Mouse (Mus musculus) ovary, adult 18-20 months (tissue): Measurements from ENCODE around the gene 1700088E04Rik.

Experiments used
- DNase-seq: peaks from one replicate; pipeline ENCODE4 v3.0.0; 2022; ENCODE audit warnings: low spot score, mixed read lengths

Gene 1700088E04Rik

DNA sequence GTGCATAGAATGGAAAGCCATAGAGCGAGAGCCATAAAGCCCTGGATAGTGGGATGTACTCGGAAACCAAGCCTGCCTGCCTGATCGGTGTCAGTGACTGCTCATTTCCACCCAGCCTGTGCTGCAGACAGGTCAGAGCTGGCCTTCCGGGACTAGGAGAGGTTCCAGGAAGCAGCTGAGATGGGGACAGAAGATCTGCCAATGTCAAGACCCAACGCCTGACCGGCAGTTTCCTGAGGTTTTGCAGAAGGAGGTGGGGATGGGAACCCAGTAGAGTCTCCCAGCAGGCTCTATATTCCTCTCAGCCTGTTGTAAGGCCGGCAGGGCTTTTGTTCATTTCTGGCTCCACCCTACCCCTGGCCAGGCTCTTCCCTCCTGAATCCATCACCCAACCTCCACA is 42.2 kb downstream of the 1700088E04Rik start:
- DNase-seq = no peak

- DNase-seq = no peak
Measured at GRCm38 (mm10) chr15:79098220-79098619, 42.8 kb downstream of the 1700088E04Rik start.

DNA sequence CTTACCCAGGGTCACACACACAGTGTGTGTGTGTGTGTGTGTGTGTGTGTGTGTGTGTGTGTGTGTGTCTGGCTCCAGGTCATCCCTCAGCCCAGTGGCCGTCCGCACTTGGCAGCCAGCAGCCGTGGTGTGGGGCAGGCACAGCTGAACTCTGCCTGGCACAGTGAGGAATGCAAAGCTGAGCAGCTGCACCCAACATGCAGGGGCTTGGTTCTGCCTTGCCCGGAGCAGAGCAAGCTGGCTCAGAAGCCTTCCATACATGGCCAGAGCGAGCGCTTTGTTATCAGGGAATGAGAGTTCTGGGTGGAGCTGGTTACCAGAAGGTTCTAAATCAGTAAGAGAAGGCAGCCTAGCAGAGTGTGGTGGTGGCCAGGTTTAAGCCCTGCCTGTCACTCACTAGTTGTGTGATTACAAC is 43.4 kb downstream of the 1700088E04Rik start:
- peak; percentile 59 for DNase-seq

DNA sequence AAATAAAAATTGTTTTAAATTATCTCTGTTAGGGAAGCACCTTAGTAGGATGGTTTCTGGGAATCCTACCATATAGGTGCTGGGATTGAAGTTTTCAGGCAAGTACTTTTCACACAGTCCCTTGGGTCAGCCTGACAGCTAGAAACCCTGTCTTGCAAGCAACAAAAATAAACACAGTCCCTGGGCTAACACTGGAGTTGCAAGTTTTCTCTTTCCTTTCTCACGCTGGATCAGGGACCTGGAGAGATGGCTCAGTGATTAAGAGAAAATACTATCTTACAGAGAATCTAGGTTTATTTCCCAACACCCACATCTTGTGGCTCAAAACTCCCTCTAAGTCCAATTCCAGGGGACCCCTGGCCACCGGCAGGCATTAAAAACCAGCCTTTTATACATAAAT is 43.9 kb downstream of the 1700088E04Rik start:
- no peak for DNase-seq

- peak; percentile 57 for DNase-seq
Measured at GRCm38 (mm10) chr15:79096556-79096955, 44.5 kb downstream of the 1700088E04Rik start.

DNA sequence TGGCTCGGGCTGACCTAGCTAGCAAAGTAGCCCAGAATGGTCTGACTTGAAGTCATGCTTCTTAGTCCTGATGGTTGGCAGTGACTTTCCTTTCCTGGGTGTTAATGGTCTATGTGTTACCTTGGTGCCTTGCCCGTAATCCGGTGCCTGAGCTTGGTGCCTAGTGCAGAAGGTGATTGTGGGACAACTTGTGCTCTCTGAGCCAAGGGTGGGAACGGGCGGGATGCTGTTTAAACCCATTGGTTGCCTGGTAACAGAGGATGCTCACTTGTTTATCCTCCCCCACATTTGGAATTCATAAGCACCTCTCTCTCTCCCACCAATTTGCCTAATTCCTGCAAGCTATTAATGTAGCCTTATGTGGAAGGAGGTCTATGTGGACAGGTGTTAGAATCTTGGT is 45.6 kb downstream of the 1700088E04Rik start:
- DNase-seq = no peak

- no peak for DNase-seq
Measured at GRCm38 (mm10) chr15:79093083-79093839, 47.8 kb downstream of the 1700088E04Rik start.

- no peak for DNase-seq
Measured at GRCm38 (mm10) chr15:79092284-79092683, 48.8 kb downstream of the 1700088E04Rik start.

- no peak for DNase-seq
Measured at GRCm38 (mm10) chr15:79079567-79079966, 61.5 kb downstream of the 1700088E04Rik start.
